Mouse (Mus musculus) liver, embryonic 11.5 days (tissue): ENCODE measurements around the gene Rtl10. TPM values are rescaled to one million over a fixed set of nuclear protein-coding genes. Genes with fewer than 3 reads are reported as not detected.

Experiments used
- ATAC-seq: fragments of 200-750 bp; cut with Nextera tagmentation; replicated peaks from 2 replicates; pipeline ENCODE4 v1.8.0; 2017; ENCODE audit warnings: moderate number of reproducible peaks, mild to moderate bottlenecking, moderate TSS enrichment, moderate library complexity; ENCODE audit not compliant: low FRiP score
- DNase-seq: peaks from one replicate; pipeline ENCODE4 v3.0.0-alpha.2; 2017; ENCODE audit warnings: low spot score
- H3K27ac ChIP-seq: fragments of 300-500 bp; sonication (generic); 2 replicates; pipeline ENCODE4 v1.5.1; 2014; ENCODE audit warnings: mild to moderate bottlenecking, low read depth, low read length, control low read depth
- H3K27me3 ChIP-seq: fragments of 300-500 bp; sonication (generic); replicated peaks from 2 replicates; pipeline ENCODE4 v1.6.1; 2014; ENCODE audit warnings: low read length, mixed read lengths; ENCODE audit not compliant: control insufficient read depth, insufficient read depth
- H3K36me3 ChIP-seq: fragments of 300-500 bp; sonication (generic); 2 replicates; pipeline ENCODE4 v1.6.1; 2014; ENCODE audit warnings: mild to moderate bottlenecking, low read length, moderate library complexity, mixed read lengths; ENCODE audit not compliant: control insufficient read depth, insufficient read depth
- H3K4me1 ChIP-seq: fragments of 300-500 bp; sonication (generic); replicated peaks from 2 replicates; pipeline ENCODE4 v1.6.1; 2014; ENCODE audit warnings: low read length, mixed read lengths; ENCODE audit not compliant: control insufficient read depth, insufficient read depth
- H3K4me2 ChIP-seq: fragments of 300-500 bp; sonication (generic); 2 replicates; pipeline ENCODE4 v1.6.1; 2014; ENCODE audit warnings: mild to moderate bottlenecking, control low read depth, moderate library complexity
- H3K4me3 ChIP-seq: fragments of 300-500 bp; sonication (generic); 2 replicates; pipeline ENCODE4 v1.5.1; 2014; ENCODE audit warnings: low read depth, low read length, control low read depth
- H3K9ac ChIP-seq: fragments of 300-500 bp; sonication (generic); 2 replicates; pipeline ENCODE4 v1.6.1; 2014; ENCODE audit warnings: low read depth, low read length, control low read depth
- H3K9me3 ChIP-seq: fragments of 300-500 bp; sonication (generic); 2 replicates; pipeline ENCODE4 v1.6.1; 2016; ENCODE audit warnings: low read length, inconsistent platforms, mixed read lengths; ENCODE audit not compliant: control insufficient read depth
- WGBS: fragments of 180-500 bp; shearing (Covaris S2); extraction: QIAGEN DNeasy Blood & Tissue Kit; methylation state at CpG from one replicate; pipeline ENCODE4 v1.1.7; 2014; 5-methylcytosine and 5-hydroxymethylcytosine counted together
- polyA plus RNA-seq: library from polyadenylated mRNA; unstranded; fragments of >200 nt; fragmentation: Nextera tagmentation; extraction: Ambion mirVana; gene quantifications from 2 replicates; pipeline ENCODE4 v1.2.1, GENCODE M21; 2014

Rtl10 gene
- polyA plus RNA-seq, 1 experiment from 2014 or later: 2.1 TPM

GRCm38 (mm10) chr16:18459955-18460370, 38.7 kb upstream of the Rtl10 start:
- ATAC-seq: peak; percentile 87
- H3K27me3 ChIP-seq: no peaks in the 10 kb centered on the region
- no peak overlapping the region for H3K9ac ChIP-seq
- H3K36me3 ChIP-seq: peaks cover 25% of the 10 kb centered on the region
- H3K27ac ChIP-seq: no peak overlapping the region
- peak overlapping the region; percentile 45 for H3K4me2 ChIP-seq
- H3K9me3 ChIP-seq: no peaks in the 10 kb centered on the region
- H3K4me1 ChIP-seq: peaks cover 26% of the 10 kb centered on the region
- WGBS: under 1% methylated on average over 11 of the region's 11 CpGs
- peak; percentile 73 for DNase-seq
- H3K4me3 ChIP-seq: no peak overlapping the region; the same call in 1 of the 2 replicates

- Histone ChIP-seq H3K4me3 (no peak overlapping the region), H3K4me1 (peaks cover 26% of the 10 kb centered on the region), H3K36me3 (peaks cover 25% of the 10 kb centered on the region), H3K4me2 (no peak overlapping the region), H3K27me3 (no peaks in the 10 kb centered on the region), H3K9ac (no peak overlapping the region), H3K27ac (no peak overlapping the region), H3K9me3 (no peaks in the 10 kb centered on the region)
- WGBS: 96% methylated on average over 3 of the region's 3 CpGs
- no peak for ATAC-seq
- no peak for DNase-seq
These were observed 37.9 kb upstream of the Rtl10 start for GRCm38 (mm10) chr16:18460826-18461225.

- Histone ChIP-seq H3K9ac (no peak overlapping the region), H3K4me2 (no peak overlapping the region), H3K9me3 (no peaks in the 10 kb centered on the region), H3K4me3 (no peak overlapping the region), H3K4me1 (peaks cover 26% of the 10 kb centered on the region), H3K27me3 (no peaks in the 10 kb centered on the region), H3K36me3 (peaks cover 21% of the 10 kb centered on the region), H3K27ac (no peak overlapping the region)
- WGBS: 84% methylated on average over 9 of the region's 9 CpGs
- DNase-seq (no peak), ATAC-seq (no peak)
These were observed 36.7 kb upstream of the Rtl10 start for GRCm38 (mm10) chr16:18462031-18462430.

DNA sequence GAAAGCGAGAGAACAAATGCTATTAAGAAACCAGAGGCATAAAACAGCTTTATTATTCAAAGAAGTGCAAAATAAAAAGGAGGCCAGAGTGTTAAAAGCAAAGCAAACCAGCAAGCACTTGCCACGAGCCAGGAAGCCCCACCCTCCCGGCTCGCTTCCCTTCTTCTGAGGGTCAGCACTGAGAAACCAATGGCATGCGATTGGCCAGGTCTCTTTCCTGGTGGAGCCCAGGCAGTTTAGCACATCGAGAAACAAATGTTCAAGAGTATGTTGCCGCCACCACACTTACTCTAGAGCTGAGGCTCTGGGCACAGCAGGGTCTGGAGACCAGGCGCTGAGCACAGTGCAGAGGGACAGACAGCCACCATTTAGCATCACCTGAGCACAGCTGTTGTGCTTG, 36.1 kb upstream of the Rtl10 start:
- 49% methylated on average over 8 of the region's 8 CpGs for WGBS
- no peak for DNase-seq
- Histone ChIP-seq H3K4me1 (peaks cover 26% of the 10 kb centered on the region), H3K4me3 (no peak overlapping the region), H3K9me3 (no peaks in the 10 kb centered on the region), H3K27me3 (no peaks in the 10 kb centered on the region), H3K36me3 (peaks cover 16% of the 10 kb centered on the region), H3K27ac (no peak overlapping the region), H3K9ac (no peak overlapping the region), H3K4me2 (no peak overlapping the region)
- no peak for ATAC-seq

DNA sequence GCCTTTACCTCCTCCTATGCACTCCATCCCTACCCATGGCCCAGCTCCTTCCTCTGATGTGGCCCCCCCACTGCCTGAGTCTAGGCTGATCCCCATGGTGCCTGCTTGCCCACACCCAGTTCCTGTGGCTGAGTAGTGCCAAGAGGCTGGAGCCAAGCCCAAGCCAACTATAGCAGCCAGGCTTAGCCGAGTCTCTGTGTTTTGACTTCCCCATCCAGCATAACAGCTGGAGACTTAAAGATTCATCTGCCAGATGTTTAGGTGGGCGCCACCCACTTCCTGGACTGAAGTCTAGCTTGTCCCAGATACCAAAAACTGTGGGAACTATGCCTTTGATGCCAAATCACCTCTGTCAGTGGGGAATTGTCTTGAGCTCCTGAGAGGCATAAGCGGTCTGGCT, 34.4 kb upstream of the Rtl10 start:
- Histone ChIP-seq H3K4me2 (no peak overlapping the region), H3K4me1 (peaks cover 15% of the 10 kb centered on the region), H3K9ac (no peak overlapping the region), H3K36me3 (peaks cover 9% of the 10 kb centered on the region), H3K9me3 (no peaks in the 10 kb centered on the region), H3K27ac (no peak overlapping the region), H3K27me3 (no peaks in the 10 kb centered on the region), H3K4me3 (no peak overlapping the region)
- WGBS: 71% methylated on average over 3 of the region's 3 CpGs
- ATAC-seq (no peak), DNase-seq (no peak)

GRCm38 (mm10) chr16:18470829-18471228, 27.9 kb upstream of the Rtl10 start:
- Histone ChIP-seq H3K4me3 (no peak overlapping the region), H3K4me1 (no peaks in the 10 kb centered on the region), H3K9ac (no peak overlapping the region), H3K27me3 (no peaks in the 10 kb centered on the region), H3K9me3 (no peaks in the 10 kb centered on the region), H3K36me3 (peaks cover 19% of the 10 kb centered on the region), H3K4me2 (no peak overlapping the region), H3K27ac (no peak overlapping the region)
- no peak for ATAC-seq
- DNase-seq: no peak
- 50% methylated on average over 1 of the region's 1 CpGs for WGBS

GRCm38 (mm10) chr16:18471381-18471955, 27.2 kb upstream of the Rtl10 start:
- Histone ChIP-seq H3K27ac (no peak overlapping the region), H3K9me3 (no peaks in the 10 kb centered on the region), H3K27me3 (no peaks in the 10 kb centered on the region), H3K9ac (no peak overlapping the region), H3K4me2 (no peak overlapping the region), H3K4me3 (no peak overlapping the region), H3K4me1 (no peaks in the 10 kb centered on the region), H3K36me3 (peaks cover 19% of the 10 kb centered on the region)
- no peak for DNase-seq
- WGBS: 80% methylated on average over 11 of the region's 11 CpGs
- ATAC-seq: no peak

- H3K9ac ChIP-seq: no peak overlapping the region
- no peaks in the 10 kb centered on the region for H3K27me3 ChIP-seq
- WGBS: 89% methylated on average over 6 of the region's 6 CpGs
- ATAC-seq: no peak
- no peak overlapping the region for H3K27ac ChIP-seq
- H3K4me3 ChIP-seq: no peak overlapping the region
- no peak for DNase-seq
- H3K4me1 ChIP-seq: no peaks in the 10 kb centered on the region
- peaks cover 20% of the 10 kb centered on the region for H3K36me3 ChIP-seq
- no peaks in the 10 kb centered on the region for H3K9me3 ChIP-seq
- H3K4me2 ChIP-seq: no peak overlapping the region
These were observed 26.7 kb upstream of the Rtl10 start for GRCm38 (mm10) chr16:18471976-18472375.

DNA sequence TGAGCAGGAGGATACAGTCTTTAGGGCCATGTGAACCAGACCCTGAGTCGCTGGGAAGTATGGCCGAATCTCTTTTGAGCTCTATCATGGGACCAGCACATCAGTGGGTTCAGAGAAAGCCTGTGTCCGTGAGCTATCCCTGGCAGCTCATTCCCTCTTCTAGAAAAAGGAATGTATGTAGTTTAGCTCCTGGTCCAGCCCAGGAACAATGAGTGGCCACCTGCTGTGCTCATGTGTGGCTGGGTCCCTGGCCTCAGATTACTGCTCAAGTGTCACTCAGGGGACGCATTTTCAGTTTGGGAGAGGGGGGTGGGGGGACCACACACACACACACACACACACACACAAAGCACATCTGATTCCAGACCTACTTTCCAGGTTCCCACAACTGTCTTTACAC, 26.3 kb upstream of the Rtl10 start:
- DNase-seq (no peak), ATAC-seq (no peak)
- Histone ChIP-seq H3K9ac (no peak overlapping the region), H3K27me3 (no peaks in the 10 kb centered on the region), H3K4me2 (no peak overlapping the region), H3K9me3 (no peaks in the 10 kb centered on the region), H3K4me3 (no peak overlapping the region), H3K27ac (no peak overlapping the region), H3K36me3 (peaks cover 22% of the 10 kb centered on the region), H3K4me1 (no peaks in the 10 kb centered on the region)
- 88% methylated on average over 4 of the region's 4 CpGs for WGBS
